Mouse (Mus musculus) testis, postnatal 10 days (tissue): Measurements from ENCODE around the gene Baat.
"Not testable (repeated sequence)": the region's sequence is repeated elsewhere in the genome, so short reads cannot be mapped to it uniquely, and the experiment has no call there.

Source experiments
- DNase-seq: peaks from one replicate; pipeline ENCODE4 v3.0.0; 2021; ENCODE audit warnings: low spot score

The Baat gene

DNA sequence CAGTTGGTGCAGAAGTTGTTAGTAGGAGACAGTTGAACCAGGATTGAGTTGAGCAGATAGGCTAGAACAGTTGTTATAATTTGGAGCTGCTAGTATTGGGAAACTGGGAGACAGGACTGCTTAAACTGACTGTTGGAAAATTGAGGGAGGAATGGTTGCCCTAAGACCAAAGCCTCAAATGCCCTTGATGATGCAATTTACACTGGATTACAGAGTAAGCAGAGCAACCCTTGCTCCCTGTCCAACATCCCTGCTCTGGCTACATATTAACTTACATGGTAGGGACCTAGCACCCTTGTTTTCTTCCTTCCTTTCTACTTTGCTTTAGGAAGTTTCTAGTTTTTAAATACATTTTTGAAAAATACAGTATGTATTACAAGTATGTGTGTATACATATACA lies 20.9 kb downstream of the Baat start:
- DNase-seq: no peak

DNA sequence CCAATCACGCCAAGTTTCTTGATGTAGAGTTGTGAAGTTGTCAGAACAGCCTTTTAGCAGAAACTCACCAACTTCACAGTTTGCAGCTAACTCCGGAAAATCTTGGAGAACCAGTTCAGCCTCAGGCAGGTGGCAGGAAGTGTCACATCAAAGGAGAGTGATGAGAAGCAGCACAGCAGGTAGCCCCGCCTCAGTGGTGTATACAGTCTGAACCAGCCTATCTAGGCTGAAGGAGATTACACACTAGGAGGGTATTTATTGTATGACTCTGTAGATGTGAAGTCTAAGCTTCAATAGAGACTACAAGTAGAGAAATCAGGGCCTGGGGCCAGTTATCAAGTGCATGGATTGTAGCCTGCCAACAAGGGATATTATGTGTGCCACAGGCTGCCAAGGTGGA lies 25.5 kb downstream of the Baat start:
- no peak for DNase-seq

- no peak for DNase-seq
Measured at GRCm38 (mm10) chr4:49480104-49480760, 26.1 kb downstream of the Baat start.

DNA sequence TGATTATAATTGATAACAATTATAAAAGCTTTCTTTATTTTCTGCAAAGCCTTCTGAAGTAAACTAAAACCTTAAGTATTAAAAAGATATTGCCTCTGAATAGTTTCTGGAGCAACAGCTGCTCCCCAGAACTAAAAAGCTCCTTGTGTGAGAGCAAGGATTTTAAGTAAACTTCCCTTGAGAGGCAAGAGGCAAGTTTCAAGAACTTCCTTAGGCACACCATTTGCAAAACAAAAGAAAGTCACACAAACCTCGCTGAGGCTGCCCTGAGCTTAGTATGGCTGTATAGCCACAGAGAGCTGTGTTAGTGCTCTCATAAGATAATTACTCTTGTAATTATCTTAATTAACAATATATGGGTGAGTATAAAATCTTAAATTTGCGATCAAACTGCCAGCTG lies 27.3 kb downstream of the Baat start:
- DNase-seq: not testable (repeated sequence)

GRCm38 (mm10) chr4:49478118-49478877 lies 28.1 kb downstream of the Baat start:
- DNase-seq: peak; percentile 51

- no peak for DNase-seq
Measured at GRCm38 (mm10) chr4:49474583-49474982, 31.8 kb downstream of the Baat start.

- DNase-seq: no peak
Measured at GRCm38 (mm10) chr4:49473435-49474100, 32.8 kb downstream of the Baat start, which contains the start of gene Acnat1. Gene Acnat1 (minus strand): TSS chr4:49473912.

DNA sequence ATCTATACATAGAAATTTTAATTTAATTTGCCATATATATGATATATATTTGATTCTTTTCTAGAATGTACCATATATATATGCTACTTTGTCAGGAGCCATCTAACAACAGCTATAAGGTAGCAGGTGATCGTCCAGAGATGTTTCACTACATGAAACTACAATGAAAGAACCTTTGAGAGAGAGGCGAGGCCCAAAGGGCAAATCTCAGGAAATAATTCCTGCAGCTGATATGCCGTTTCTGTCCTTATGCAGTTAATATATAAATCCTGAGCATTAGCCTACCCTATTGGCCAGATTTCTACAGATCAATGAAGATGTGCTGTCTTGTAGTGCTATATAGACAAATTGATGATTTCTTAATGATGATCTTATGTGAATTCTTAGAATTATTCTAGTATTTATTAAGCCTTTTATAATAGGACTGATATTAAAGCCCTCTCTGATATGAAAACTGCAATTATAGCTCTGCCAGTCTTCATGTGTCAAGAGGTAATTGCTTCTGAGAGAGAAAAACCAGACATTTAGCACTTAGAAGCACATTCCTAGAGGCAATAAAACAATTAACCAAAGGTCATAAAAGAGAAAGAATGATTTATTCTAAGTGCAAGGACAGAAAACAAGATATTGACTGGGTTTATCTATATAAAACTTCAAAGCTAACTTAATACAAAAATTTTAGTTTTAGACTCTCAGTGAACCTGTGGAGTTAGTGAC lies 36.8 kb downstream of the Baat start:
- no peak for DNase-seq

GRCm38 (mm10) chr4:49467360-49467759 lies 39.0 kb downstream of the Baat start:
- DNase-seq: no peak

DNA sequence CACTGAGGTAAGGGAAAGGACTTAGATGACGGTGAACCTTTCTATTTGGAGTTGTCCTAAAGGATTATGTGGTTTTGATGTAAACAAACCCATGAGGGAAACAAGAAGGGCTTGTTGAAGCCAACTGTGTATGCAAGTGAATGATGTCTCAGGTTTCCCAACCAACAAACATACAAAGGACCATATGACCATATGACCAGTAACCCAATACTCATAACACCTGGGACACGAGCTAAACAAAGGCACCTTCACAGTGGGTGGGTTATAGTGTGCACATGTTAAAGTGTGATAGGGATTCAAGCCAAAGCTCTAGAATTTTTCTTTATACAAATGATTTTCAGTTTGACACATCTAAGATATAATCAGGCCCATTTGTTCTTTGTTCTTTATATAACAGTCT lies 50.2 kb downstream of the Baat start:
- no peak for DNase-seq

DNA sequence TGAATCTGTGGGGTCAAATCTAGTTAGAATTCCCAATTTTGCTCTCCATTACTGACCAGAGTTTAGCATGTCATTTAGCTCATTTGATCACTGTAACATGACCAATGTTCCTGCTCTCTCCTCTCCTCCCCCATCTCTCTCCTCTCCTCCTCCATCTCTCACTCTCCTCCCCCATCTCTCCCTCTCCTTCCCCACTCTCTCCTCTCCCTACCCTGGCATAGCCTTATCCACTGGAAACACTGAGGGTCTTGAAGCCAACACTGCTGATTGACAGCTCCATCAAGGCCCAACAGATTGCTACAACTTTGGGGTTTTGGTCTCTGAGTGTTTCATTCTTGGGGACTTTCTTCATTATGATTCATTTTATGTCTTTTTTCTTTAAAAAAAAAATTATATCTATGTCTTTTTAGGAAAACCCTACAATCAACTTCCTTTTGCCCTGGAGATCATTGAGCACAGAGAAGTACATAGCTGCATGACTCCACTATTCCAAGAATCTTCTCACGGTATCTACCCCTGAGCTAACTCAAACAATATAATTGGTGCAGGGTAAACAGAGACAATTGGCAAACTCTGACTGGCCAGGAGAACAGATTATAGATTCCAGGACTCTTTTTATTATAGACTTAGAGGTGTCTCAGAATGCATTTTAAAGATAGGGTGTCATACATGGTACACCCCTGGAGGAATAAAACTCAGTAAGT lies 54.4 kb downstream of the Baat start:
- DNase-seq: no peak

- DNase-seq: not testable (repeated sequence)
Measured at GRCm38 (mm10) chr4:49451133-49451847, 55.1 kb downstream of the Baat start.
